In genomic region chr4:97851698-97852097, GRCm38 (mm10) we compare ENCODE assay signal across 23 mouse cellular contexts.
DNase-seq lines count a peak whose midpoint lies in the region; ATAC-seq and TF ChIP-seq lines count a peak whose summit lies in the region.
"Had no signal": no experiment of that assay in that cellular context is flagged by ENCODE, and none has a peak within 500 bp of the region (broad histone marks: within the 10 kb centered on the region; RNA-seq: fewer than 3 reads in every experiment).

No protein-coding gene starts in this region.

- H3K9ac ChIP-seq in embryonic facial prominence, embryonic 11.5 days (replicated peaks; ENCODE audit: low read length): no peak overlapping the region
- no peak overlapping the region for H3K9ac ChIP-seq in lung, embryonic 16.5 days (ENCODE audit: low read length)
- H3K9ac ChIP-seq: embryonic facial prominence, embryonic 12.5 days; forebrain, embryonic 13.5 days; forebrain, embryonic 15.5 days; forebrain, postnatal 0 days had no signal

- TF ChIP-seq CTCF in lung, adult 2 months (IDR thresholded peaks at IDR 0.05; ENCODE audit: insufficient read depth, low read length): no peak

- H3K9me3 ChIP-seq in embryonic facial prominence, embryonic 11.5 days (replicated peaks; ENCODE audit: control insufficient read depth, low read length): no peaks in the 10 kb centered on the region
- H3K9me3 ChIP-seq in embryonic facial prominence, embryonic 10.5 days: no peaks in the 10 kb centered on the region
- H3K9me3 ChIP-seq in lung, embryonic 16.5 days (ENCODE audit: control insufficient read depth, low read length): no peaks in the 10 kb centered on the region
- H3K9me3 ChIP-seq: embryonic facial prominence, embryonic 12.5 days; forebrain, embryonic 13.5 days; forebrain, embryonic 15.5 days had no signal

- ATAC-seq in embryonic facial prominence, embryonic 11.5 days (replicated peaks; ENCODE audit: insufficient number of reproducible peaks, low FRiP score, low TSS enrichment, low read depth): no peak
- ATAC-seq in lung, embryonic 16.5 days (ENCODE audit: low read depth): peak; percentile 76; the same call in 1 of the 2 replicates
- ATAC-seq: CD4-positive, CD25-positive, alpha-beta regulatory T cell, adult 4 months; forebrain, embryonic 13.5 days; forebrain, embryonic 15.5 days; forebrain, postnatal 0 days had no signal

- no peaks in the 10 kb centered on the region for H3K36me3 ChIP-seq in embryonic facial prominence, embryonic 11.5 days (replicated peaks; ENCODE audit: control insufficient read depth, insufficient read depth, low read depth, low read length)
- no peaks in the 10 kb centered on the region for H3K36me3 ChIP-seq in embryonic facial prominence, embryonic 10.5 days (replicated peaks)
- H3K36me3 ChIP-seq in lung, embryonic 16.5 days (ENCODE audit: control insufficient read depth, insufficient read depth, low read length): no peaks in the 10 kb centered on the region
- H3K36me3 ChIP-seq: forebrain, embryonic 15.5 days had no signal

- no peaks in the 10 kb centered on the region for H3K27me3 ChIP-seq in embryonic facial prominence, embryonic 11.5 days (ENCODE audit: control insufficient read depth, insufficient read depth, low read length)
- no peaks in the 10 kb centered on the region for H3K27me3 ChIP-seq in embryonic facial prominence, embryonic 10.5 days (replicated peaks; ENCODE audit: low read depth, poor library complexity, severe bottlenecking)
- no peaks in the 10 kb centered on the region for H3K27me3 ChIP-seq in lung, embryonic 16.5 days (ENCODE audit: control insufficient read depth, insufficient read depth, low read depth, low read length)
- H3K27me3 ChIP-seq: CH12.LX; embryonic facial prominence, embryonic 12.5 days; forebrain, embryonic 13.5 days; forebrain, embryonic 15.5 days had no signal

- 37% methylated on average over 5 of the region's 5 CpGs for WGBS in embryonic facial prominence, embryonic 11.5 days
- WGBS in embryonic facial prominence, embryonic 10.5 days: 47% methylated on average over 5 of the region's 5 CpGs
- 52% methylated on average over 5 of the region's 5 CpGs for WGBS in lung, embryonic 16.5 days
- WGBS in lung, adult 2 months: 70% methylated on average over 5 of the region's 5 CpGs

- no peak overlapping the region for H3K4me3 ChIP-seq in embryonic facial prominence, embryonic 11.5 days (ENCODE audit: low read depth, low read length)
- H3K4me3 ChIP-seq in embryonic facial prominence, embryonic 10.5 days: no peak overlapping the region
- H3K4me3 ChIP-seq in lung, embryonic 16.5 days (ENCODE audit: low read length): no peak overlapping the region
- no peak overlapping the region for H3K4me3 ChIP-seq in lung, adult 2 months (replicated peaks; ENCODE audit: extremely low read depth, low read depth, low read length)
- H3K4me3 ChIP-seq: embryonic facial prominence, embryonic 12.5 days; forebrain, embryonic 13.5 days; forebrain, embryonic 15.5 days had no signal

- no peaks in the 10 kb centered on the region for H3K4me1 ChIP-seq in embryonic facial prominence, embryonic 11.5 days (ENCODE audit: control insufficient read depth, insufficient read depth, low read length)
- peaks cover 14% of the 10 kb centered on the region for H3K4me1 ChIP-seq in embryonic facial prominence, embryonic 10.5 days
- peaks cover 21% of the 10 kb centered on the region for H3K4me1 ChIP-seq in lung, embryonic 16.5 days (replicated peaks; ENCODE audit: control insufficient read depth, insufficient read depth, low read length)
- H3K4me1 ChIP-seq in lung, adult 2 months (ENCODE audit: control insufficient read depth, insufficient read depth, low read length): peaks cover 28% of the 10 kb centered on the region

- TF ChIP-seq POLR2A in lung, adult 2 months (IDR thresholded peaks at IDR 0.05; ENCODE audit: borderline replicate concordance, extremely low read depth, low read depth, low read length): no peak

- H3K27ac ChIP-seq in embryonic facial prominence, embryonic 11.5 days (replicated peaks; ENCODE audit: low read depth, low read length): no peak overlapping the region
- H3K27ac ChIP-seq in embryonic facial prominence, embryonic 10.5 days (replicated peaks): no peak overlapping the region
- no peak overlapping the region; the same call in 1 of the 2 replicates for H3K27ac ChIP-seq in lung, embryonic 16.5 days (ENCODE audit: low read length)
- H3K27ac ChIP-seq: embryonic facial prominence, embryonic 12.5 days; forebrain, embryonic 13.5 days; forebrain, embryonic 15.5 days had no signal

- peak; percentile 47 for DNase-seq in embryonic facial prominence, embryonic 11.5 days (ENCODE audit: low spot score)
- no peak for DNase-seq in embryonic facial prominence, embryonic 10.5 days (ENCODE audit: low spot score)
- no peak for DNase-seq in lung, postnatal 10 days
- DNase-seq in lung, postnatal 25 days (ENCODE audit: low spot score): peak; percentile 35
- DNase-seq in lung, adult 2 months: no peak
- no peak for DNase-seq in embryo, embryonic 10 days (ENCODE audit: low spot score)
- DNase-seq: adrenal gland, adult 2 months; adrenal gland, postnatal 10 days; adrenal gland, postnatal 25 days; B cell, adult 2 months; cerebellum, adult 11 months; cerebellum, adult 18-20 months; cerebellum, adult 8-10 months; cerebellum, adult 9-11 months; cerebellum, postnatal 14 days; cerebellum, postnatal 36 days; forebrain, postnatal 0 days had no signal

- no peak overlapping the region for H3K4me2 ChIP-seq in embryonic facial prominence, embryonic 11.5 days (ENCODE audit: low read depth, low read length)
- no peak overlapping the region for H3K4me2 ChIP-seq in lung, embryonic 16.5 days (ENCODE audit: low read depth, low read length)
- H3K4me2 ChIP-seq: embryonic facial prominence, embryonic 12.5 days; forebrain, embryonic 13.5 days; forebrain, embryonic 15.5 days had no signal

Comparison
In these comparisons a context has a peak if more than half of its experiments do, and no peak if none do; other contexts are left out.
1. DNase-seq: peak in embryonic facial prominence, embryonic 11.5 days (single experiment) and lung, postnatal 25 days (single experiment); none in embryonic facial prominence, embryonic 10.5 days (single experiment), lung, postnatal 10 days (single experiment), lung, adult 2 months (single experiment) and embryo, embryonic 10 days (single experiment).